Mouse (Mus musculus) gastrocnemius, postnatal 14 days (tissue): ENCODE results near the gene Gm21788. TPM values are rescaled to one million over a fixed set of nuclear protein-coding genes. Genes with fewer than 3 reads are reported as not detected.
"Not testable (repeated sequence)": the region's sequence is repeated elsewhere in the genome, so short reads cannot be mapped to it uniquely, and the experiment has no call there.

Experiments used
- DNase-seq: peaks from one replicate; pipeline ENCODE4 v3.0.0; 2021; ENCODE audit warnings: mixed read lengths
- intact Hi-C: fragments of 180-260 bp; cut with DNase I; formaldehyde crosslinking; loops from one replicate; pipeline ENCODE4 v1.15.1; 2025; ENCODE audit warnings: low total_unique reads
- long read RNA-seq, 2 experiments: library from polyadenylated mRNA; stranded (forward); transcript quantifications; one replicate each; pipeline ENCODE4 v2.0.0; 2021
- total RNA-seq, 2 experiments: library from RNA; stranded (reverse); gene quantifications; 2 replicates each; pipeline ENCODE4 v1.2.3; 2021

Gene Gm21788
- not detected for total RNA-seq
- long read RNA-seq, experiment 1: 0 reads
- long read RNA-seq, experiment 2: 0 reads

GRCm38 (mm10) chrY:7404710-7405109 lies at the start of gene Gm21788:
Gene Gm21788 (plus strand): TSS chrY:7405010.
- intact Hi-C loops, DNase-seq: not testable (repeated sequence)

Other genes with a start within 250 kb of the Gm21788 start
- gene Gm21244, start 235.7 kb upstream of the Gm21788 start, total RNA-seq: not detected
- not detected for gene Gm28998, start 151.2 kb upstream of the Gm21788 start, total RNA-seq
- gene Gm20826, start 233.5 kb downstream of the Gm21788 start, total RNA-seq: under 1 TPM in 1 of 2 experiments, not detected in 1; 0.06 TPM